Mouse (Mus musculus) kidney, adult 2 months (tissue): Measurements from ENCODE around the gene Sctr. TPM values are rescaled to one million over a fixed set of nuclear protein-coding genes. Genes with fewer than 3 reads are reported as not detected.

Source experiments
- DNase-seq: peaks from one replicate; pipeline ENCODE4 v3.0.0; 2021
- H3K27ac ChIP-seq: fragments of 200-500 bp; 2 replicates; pipeline ENCODE4 v1.5.1; 2012; ENCODE audit warnings: low read depth, low read length, control low read depth, inconsistent platforms; ENCODE audit not compliant: insufficient read depth
- H3K27me3 ChIP-seq: fragments of 200-500 bp; replicated peaks from 2 replicates; pipeline ENCODE4 v1.6.1; 2012; ENCODE audit warnings: mild to moderate bottlenecking, moderate library complexity, low read length, inconsistent platforms; ENCODE audit not compliant: control insufficient read depth, insufficient read depth
- H3K36me3 ChIP-seq: fragments of 200-500 bp; 2 replicates; pipeline ENCODE4 v1.6.1; 2012; ENCODE audit warnings: mild to moderate bottlenecking, moderate library complexity, low read length, inconsistent platforms; ENCODE audit not compliant: control insufficient read depth, insufficient read depth
- H3K4me1 ChIP-seq: fragments of 200-500 bp; 2 replicates; pipeline ENCODE4 v1.6.1; 2011; ENCODE audit warnings: low read length; ENCODE audit not compliant: control insufficient read depth, insufficient read depth
- H3K4me3 ChIP-seq: fragments of 200-500 bp; 2 replicates; pipeline ENCODE4 v1.5.1; 2011; ENCODE audit warnings: mild to moderate bottlenecking, low read depth, low read length, control low read depth; ENCODE audit not compliant: insufficient read depth
- CTCF ChIP-seq: fragments of 200-500 bp; conservative IDR thresholded peaks from 2 replicates; pipeline ENCODE4 v1.5.1; 2011; ENCODE audit warnings: low read depth, mild to moderate bottlenecking, control low read depth, low read length, moderate library complexity, mixed read lengths; ENCODE audit not compliant: insufficient read depth, insufficient read length
- POLR2A ChIP-seq: fragments of 200-500 bp; IDR thresholded peaks from one replicate; pipeline ENCODE4 v1.6.1; 2011; ENCODE audit warnings: low read depth, low read length, control low read depth
- WGBS: fragments of 180-500 bp; shearing (Covaris S2); methylation state at CpG from one replicate; pipeline ENCODE4 v1.1.7; 2018; 5-methylcytosine and 5-hydroxymethylcytosine counted together
- polyA plus RNA-seq: library from polyadenylated mRNA; depleted of rRNA; stranded (reverse); fragments of >200 nt; gene quantifications from 2 replicates; pipeline ENCODE4 v1.2.3, GENCODE M21; 2012

The Sctr gene
- polyA plus RNA-seq, 1 experiment = 1.4 TPM

DNA sequence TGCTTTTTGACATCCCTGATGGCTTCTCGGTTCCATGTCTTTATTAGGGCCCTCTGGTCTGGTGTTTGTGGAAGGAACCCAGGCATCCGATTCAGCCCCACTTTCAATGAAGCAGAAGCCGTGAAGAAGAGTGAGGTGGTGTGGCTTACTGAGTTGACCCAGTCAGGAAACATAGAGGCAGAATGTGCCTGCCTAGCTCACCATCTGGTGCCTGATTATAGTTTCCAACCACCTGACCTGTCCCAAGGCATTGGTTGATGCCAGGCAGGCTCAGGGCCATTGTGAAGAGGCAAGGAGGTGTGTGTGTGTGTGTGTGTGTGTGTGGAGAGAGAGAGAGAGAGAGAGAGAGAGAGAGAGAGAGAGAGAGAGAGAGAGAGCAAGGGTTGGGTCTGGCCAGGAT is 23.8 kb downstream of the Sctr start:
- H3K27ac ChIP-seq = no peak overlapping the region
- no peak for TF ChIP-seq CTCF
- no peak for TF ChIP-seq POLR2A
- WGBS = 94% methylated on average over 3 of the region's 3 CpGs
- H3K4me1 ChIP-seq = peaks cover 3% of the 10 kb centered on the region; the same call in 1 of the 2 replicates
- no peaks in the 10 kb centered on the region for H3K27me3 ChIP-seq
- DNase-seq = no peak
- H3K36me3 ChIP-seq = no peaks in the 10 kb centered on the region
- no peak overlapping the region for H3K4me3 ChIP-seq

DNA sequence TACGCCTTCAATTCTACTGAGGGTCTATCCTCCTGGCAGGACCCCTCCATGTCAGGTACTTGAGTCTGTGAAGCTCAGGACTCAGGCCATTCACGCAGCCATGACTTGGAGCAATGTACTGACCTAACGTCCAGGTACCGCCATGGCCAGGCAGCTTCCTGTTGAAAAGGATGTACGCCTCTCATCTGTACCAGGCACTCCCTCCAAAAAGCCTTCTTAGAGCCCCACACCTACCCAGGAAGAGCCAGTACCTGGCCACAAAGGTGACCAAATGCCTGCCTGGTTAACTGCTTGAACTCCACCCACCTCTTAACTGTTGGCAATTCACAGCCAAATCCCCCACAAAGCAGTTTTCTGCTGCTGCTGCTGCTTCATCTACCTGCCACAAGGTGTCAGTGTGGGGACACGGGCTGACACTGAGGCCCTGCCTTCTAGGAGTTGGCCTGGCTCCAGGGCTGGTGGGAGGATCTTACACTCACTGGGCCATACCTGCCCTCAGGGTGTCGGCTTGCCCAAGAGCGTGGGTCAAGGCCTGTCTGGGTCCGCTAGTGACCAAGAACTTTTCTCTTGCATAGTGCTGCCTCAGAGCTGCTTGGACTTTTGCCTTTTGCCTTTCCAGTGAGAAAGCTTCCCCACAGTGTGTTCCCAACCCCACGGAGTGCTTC is 26.2 kb downstream of the Sctr start:
- H3K36me3 ChIP-seq = no peaks in the 10 kb centered on the region
- H3K27ac ChIP-seq = 0 out of 2 replicates have a peak overlapping the region, but pooled peaks have one; percentile 10
- WGBS = 34% methylated on average over 10 of the region's 10 CpGs
- peaks cover 7% of the 10 kb centered on the region; the same call in 1 of the 2 replicates for H3K4me1 ChIP-seq
- H3K27me3 ChIP-seq = no peaks in the 10 kb centered on the region
- DNase-seq = peak; percentile 94
- H3K4me3 ChIP-seq = no peak overlapping the region
- TF ChIP-seq POLR2A (no peak), CTCF (peak; percentile 99; the same call in 1 of the 2 replicates)

DNA sequence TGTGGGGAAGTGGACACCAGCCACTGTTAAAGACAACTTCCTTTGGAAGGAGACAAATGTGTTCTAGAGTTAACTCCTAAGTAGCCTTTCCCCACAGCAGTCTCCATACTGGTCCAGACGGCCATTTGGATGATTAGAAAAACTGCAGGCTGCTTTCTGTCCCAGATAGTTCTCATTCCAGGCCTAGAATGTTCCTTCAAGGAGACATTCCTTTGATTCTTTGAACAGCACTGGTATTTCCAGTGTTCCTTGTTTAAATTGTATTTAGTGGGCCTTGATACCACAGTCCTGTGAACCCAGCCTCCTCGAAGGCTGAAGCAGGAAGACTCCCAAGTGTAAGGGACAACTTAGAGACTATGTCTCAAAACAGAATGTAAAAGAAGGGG is 26.8 kb downstream of the Sctr start:
- Histone ChIP-seq H3K27me3 (no peaks in the 10 kb centered on the region), H3K36me3 (no peaks in the 10 kb centered on the region), H3K4me1 (peaks cover 7% of the 10 kb centered on the region; the same call in 1 of the 2 replicates), H3K4me3 (no peak overlapping the region), H3K27ac (0 out of 2 replicates have a peak overlapping the region, but pooled peaks have one; percentile 10)
- 49% methylated on average over 2 of the region's 2 CpGs for WGBS
- no peak for DNase-seq
- TF ChIP-seq CTCF (no peak), POLR2A (no peak)

DNA sequence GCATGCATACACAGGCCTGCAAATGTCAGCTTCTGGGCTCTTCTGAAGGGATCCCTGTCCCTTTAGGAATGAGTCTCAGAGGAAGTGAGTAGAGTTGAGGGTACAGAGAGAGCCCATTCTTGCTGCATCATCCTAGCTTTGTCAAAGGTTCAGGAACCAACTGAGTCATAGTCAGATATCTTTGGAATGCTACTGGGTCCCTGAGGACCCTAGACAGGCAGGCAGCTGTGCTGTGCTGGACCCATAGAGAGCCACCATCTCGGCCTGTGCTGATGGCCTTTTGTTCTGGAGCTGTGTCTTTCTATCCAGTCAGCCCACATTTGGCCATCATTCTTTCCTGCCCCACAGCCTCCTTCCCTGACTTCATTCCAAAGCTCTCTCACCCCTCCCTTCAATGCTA is 28.1 kb downstream of the Sctr start:
- no peak for DNase-seq
- no peaks in the 10 kb centered on the region for H3K36me3 ChIP-seq
- no peak overlapping the region for H3K27ac ChIP-seq
- H3K4me3 ChIP-seq = no peak overlapping the region
- H3K4me1 ChIP-seq = peaks cover 7% of the 10 kb centered on the region; the same call in 1 of the 2 replicates
- 85% methylated on average over 1 of the region's 1 CpGs for WGBS
- H3K27me3 ChIP-seq = no peaks in the 10 kb centered on the region
- TF ChIP-seq CTCF (no peak), POLR2A (no peak)

DNA sequence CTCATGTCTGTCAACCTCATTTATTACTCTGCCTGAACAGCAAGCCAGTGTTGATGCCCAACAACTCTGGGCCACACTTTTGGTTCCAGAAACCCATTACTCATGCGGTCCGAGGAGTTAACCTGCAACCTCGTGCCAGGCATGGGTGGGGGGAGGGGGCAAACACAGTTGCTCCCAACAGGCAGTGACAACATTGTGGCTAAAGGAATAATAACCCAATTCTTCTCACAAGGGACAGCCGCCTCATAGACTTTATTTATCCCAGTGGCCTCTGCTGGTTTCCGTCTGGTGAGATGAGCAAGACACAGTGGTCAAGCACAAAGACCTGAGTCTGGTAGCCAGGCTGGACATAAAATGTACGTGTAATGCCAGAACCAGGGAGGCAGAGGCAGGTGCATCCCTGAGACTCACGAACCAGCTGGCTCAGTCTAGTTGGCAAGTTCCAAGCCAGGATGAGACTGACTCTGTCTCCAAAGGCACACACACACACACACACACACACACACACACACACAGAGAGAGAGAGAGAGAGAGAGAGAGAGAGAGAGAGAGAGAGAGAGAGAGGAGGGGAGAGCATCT is 28.9 kb downstream of the Sctr start:
- no peak overlapping the region for H3K27ac ChIP-seq

DNA sequence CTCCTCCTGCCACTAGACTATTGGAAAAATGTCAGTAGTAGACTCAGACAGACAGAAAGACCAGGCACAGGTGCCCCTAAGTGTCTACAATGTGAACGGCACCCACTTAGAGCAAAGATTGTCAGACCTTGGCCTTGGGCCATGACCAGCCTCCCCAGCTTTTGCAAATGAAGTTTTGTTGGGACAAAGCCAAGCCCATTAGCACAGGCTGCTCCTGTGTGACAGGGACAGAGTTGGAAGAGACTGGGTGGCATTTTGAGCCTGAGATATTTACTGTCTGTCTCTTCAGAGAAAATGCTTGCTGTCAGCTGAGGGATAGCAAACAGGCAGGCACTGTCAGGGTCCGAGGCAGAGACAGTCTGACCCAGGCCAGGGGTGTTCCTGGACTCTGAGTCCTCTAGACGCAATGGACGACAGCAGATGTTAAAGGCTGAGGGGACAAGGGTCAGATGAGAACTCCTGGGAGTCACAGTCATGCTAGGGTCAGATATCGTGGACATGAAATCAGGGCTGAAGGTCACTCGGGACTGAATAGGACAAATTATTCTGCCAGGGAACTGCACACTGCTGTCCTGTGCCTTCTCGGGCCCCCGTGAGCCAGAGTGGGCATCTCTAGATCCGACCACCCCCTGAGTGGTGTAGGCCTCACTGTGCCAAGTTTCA is 30.5 kb downstream of the Sctr start:
- Histone ChIP-seq H3K27me3 (no peaks in the 10 kb centered on the region), H3K4me1 (peaks cover 7% of the 10 kb centered on the region; the same call in 1 of the 2 replicates), H3K4me3 (no peak overlapping the region), H3K27ac (no peak overlapping the region), H3K36me3 (no peaks in the 10 kb centered on the region)
- 47% methylated on average over 9 of the region's 9 CpGs for WGBS
- TF ChIP-seq POLR2A = no peak
- TF ChIP-seq CTCF = no peak
- DNase-seq = peak; percentile 77

More for the DNA sequence above, 28.9 kb downstream of the Sctr start:
- Histone ChIP-seq H3K27me3 (no peaks in the 10 kb centered on the region), H3K4me3 (no peak overlapping the region), H3K36me3 (no peaks in the 10 kb centered on the region), H3K4me1 (peaks cover 7% of the 10 kb centered on the region; the same call in 1 of the 2 replicates)
- no peak for DNase-seq
- 85% methylated on average over 7 of the region's 7 CpGs for WGBS
- TF ChIP-seq POLR2A (no peak), CTCF (no peak)

DNA sequence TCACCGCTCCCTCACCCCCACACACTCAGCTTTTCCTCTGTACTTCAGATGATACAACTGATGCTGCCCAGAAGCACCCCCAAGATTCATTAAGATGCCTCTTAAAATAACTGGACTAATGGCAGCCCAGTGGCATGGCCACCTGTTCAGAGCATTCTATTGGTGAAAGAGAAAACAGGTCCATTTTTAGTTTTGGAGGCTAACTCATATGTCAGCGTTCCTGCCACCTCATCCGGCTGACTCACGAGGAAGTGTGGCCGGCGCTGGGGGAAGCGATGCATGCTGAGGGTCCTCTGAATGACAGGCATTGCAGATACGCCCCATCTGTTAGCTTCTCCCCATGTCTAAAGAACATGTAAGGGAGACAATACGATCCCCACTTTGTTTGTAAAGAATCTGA is 31.9 kb downstream of the Sctr start:
- 73% methylated on average over 9 of the region's 9 CpGs for WGBS
- TF ChIP-seq POLR2A (no peak), CTCF (no peak)
- Histone ChIP-seq H3K4me1 (0 out of 2 replicates have a peak, but pooled peaks cover 3% of the 10 kb centered on the region), H3K27me3 (no peaks in the 10 kb centered on the region), H3K4me3 (no peak overlapping the region), H3K27ac (no peak overlapping the region), H3K36me3 (no peaks in the 10 kb centered on the region)
- DNase-seq = no peak
